Mouse (Mus musculus): ENCODE data around the gene Sv2a. TPM values are rescaled to one million over a fixed set of nuclear protein-coding genes. Genes with fewer than 3 reads are reported as not detected.
A peak's percentile ranks its signal among the peaks of the same experiment; 100 is the strongest.

Gene Sv2a
- polyA plus RNA-seq, 2 experiments = 0.10 to 0.48 TPM

GRCm38 (mm10) chr3:96179531-96179930 is 1.4 kb upstream of the Sv2a start:
- Histone ChIP-seq H3K9me3 (ENCODE audit: control insufficient read depth, low read length) (no peaks in the 10 kb centered on the region), H3K27ac (no peak overlapping the region), H3K9ac (replicated peaks) (no peak overlapping the region), H3K4me1 (replicated peaks; ENCODE audit: control insufficient read depth in 2 of 2, insufficient read depth in 2 of 2, low read length in 1 of 2) (peaks cover 0 to 9% of the 10 kb centered on the region in 2 experiments; a peak in 2 of 4 replicates), H3K4me3 (ENCODE audit: insufficient read depth in 1 of 2, low read depth in 2 of 2, low read length in 2 of 2) (no peak overlapping the region), H3K36me3 (replicated peaks; ENCODE audit: control insufficient read depth, insufficient read depth, low read depth) (peaks cover 31% of the 10 kb centered on the region), H3K4me2 (ENCODE audit: low read depth) (no peak overlapping the region), H3K27me3 (ENCODE audit: control insufficient read depth, insufficient read depth, low read length) (peaks cover 3% of the 10 kb centered on the region; the same call in 1 of the 2 replicates)
- WGBS (ENCODE audit: insufficient replicate concordance) = 72% methylated on average over 4 of the region's 4 CpGs
- DNase-seq (ENCODE audit: low read depth in 3 of 3, low spot score in 3 of 3) = no peak
- no peak for TF ChIP-seq CTCF (IDR thresholded peaks at IDR 0.05; ENCODE audit: low read depth)
- TF ChIP-seq EP300 (IDR thresholded peaks at IDR 0.05; ENCODE audit: low read depth) = no peak
- no peak for ATAC-seq (ENCODE audit: insufficient read depth)

- Histone ChIP-seq H3K27me3 (ENCODE audit: control insufficient read depth, insufficient read depth, low read length) (peaks cover 3% of the 10 kb centered on the region; the same call in 1 of the 2 replicates), H3K27ac (no peak overlapping the region), H3K4me3 (ENCODE audit: insufficient read depth in 1 of 2, low read depth in 2 of 2, low read length in 2 of 2) (no peak overlapping the region), H3K9ac (replicated peaks) (no peak overlapping the region), H3K4me2 (ENCODE audit: low read depth) (peak overlapping the region; percentile 61), H3K9me3 (ENCODE audit: control insufficient read depth, low read length) (no peaks in the 10 kb centered on the region), H3K4me1 (replicated peaks; ENCODE audit: control insufficient read depth in 2 of 2, insufficient read depth in 2 of 2, low read length in 1 of 2) (peaks cover 0 to 9% of the 10 kb centered on the region in 2 experiments; a peak in 2 of 4 replicates), H3K36me3 (replicated peaks; ENCODE audit: control insufficient read depth, insufficient read depth, low read depth) (peaks cover 11% of the 10 kb centered on the region)
- ATAC-seq (ENCODE audit: insufficient read depth) = no peak
- 49% methylated on average over 12 of the region's 12 CpGs for WGBS (ENCODE audit: insufficient replicate concordance)
- no peak for DNase-seq (ENCODE audit: low read depth in 3 of 3, low spot score in 3 of 3)
- TF ChIP-seq EP300 (IDR thresholded peaks at IDR 0.05; ENCODE audit: low read depth) = no peak
- no peak for TF ChIP-seq CTCF (IDR thresholded peaks at IDR 0.05; ENCODE audit: low read depth)
These were observed 795 bp downstream of the Sv2a start for GRCm38 (mm10) chr3:96181510-96182381.

GRCm38 (mm10) chr3:96182382-96182776 is 1.4 kb downstream of the Sv2a start:
- H3K9me3 ChIP-seq (ENCODE audit: control insufficient read depth, low read length) = no peaks in the 10 kb centered on the region
- H3K4me1 ChIP-seq (replicated peaks; ENCODE audit: control insufficient read depth in 2 of 2, insufficient read depth in 2 of 2, low read length in 1 of 2) = peaks cover 0 to 9% of the 10 kb centered on the region in 2 experiments; a peak in 2 of 4 replicates
- H3K27me3 ChIP-seq (ENCODE audit: control insufficient read depth, insufficient read depth, low read length) = peaks cover 3% of the 10 kb centered on the region; the same call in 1 of the 2 replicates
- 27% methylated on average over 4 of the region's 4 CpGs for WGBS (ENCODE audit: insufficient replicate concordance)
- H3K9ac ChIP-seq (replicated peaks) = no peak overlapping the region
- H3K27ac ChIP-seq = no peak overlapping the region
- H3K4me2 ChIP-seq (ENCODE audit: low read depth) = no peak overlapping the region
- no peak for TF ChIP-seq CTCF (IDR thresholded peaks at IDR 0.05; ENCODE audit: low read depth)
- no peak for TF ChIP-seq EP300 (IDR thresholded peaks at IDR 0.05; ENCODE audit: low read depth)
- H3K36me3 ChIP-seq (replicated peaks; ENCODE audit: control insufficient read depth, insufficient read depth, low read depth) = peaks cover 7% of the 10 kb centered on the region
- H3K4me3 ChIP-seq (ENCODE audit: insufficient read depth in 1 of 2, low read depth in 2 of 2, low read length in 2 of 2) = no peak overlapping the region
- DNase-seq (ENCODE audit: low read depth in 3 of 3, low spot score in 3 of 3) (no peak), ATAC-seq (ENCODE audit: insufficient read depth) (no peak)

GRCm38 (mm10) chr3:96192977-96193376 is 12.0 kb downstream of the Sv2a start:
- Histone ChIP-seq H3K4me1 (replicated peaks; ENCODE audit: control insufficient read depth in 2 of 2, insufficient read depth in 2 of 2, low read length in 1 of 2) (peaks cover 9 to 10% of the 10 kb centered on the region in 2 experiments), H3K9me3 (ENCODE audit: control insufficient read depth, low read length) (no peaks in the 10 kb centered on the region), H3K36me3 (replicated peaks; ENCODE audit: control insufficient read depth, insufficient read depth, low read depth) (no peaks in the 10 kb centered on the region), H3K4me3 (ENCODE audit: insufficient read depth in 1 of 2, low read depth in 2 of 2, low read length in 2 of 2) (no peak overlapping the region), H3K27me3 (ENCODE audit: control insufficient read depth, insufficient read depth, low read length) (no peaks in the 10 kb centered on the region; the same call in 1 of the 2 replicates), H3K4me2 (ENCODE audit: low read depth) (no peak overlapping the region), H3K27ac (no peak overlapping the region), H3K9ac (replicated peaks) (no peak overlapping the region)
- no peak for TF ChIP-seq EP300 (IDR thresholded peaks at IDR 0.05; ENCODE audit: low read depth)
- no peak for TF ChIP-seq CTCF (IDR thresholded peaks at IDR 0.05; ENCODE audit: low read depth)
- 59% methylated on average over 12 of the region's 12 CpGs for WGBS (ENCODE audit: insufficient replicate concordance)
- ATAC-seq (ENCODE audit: insufficient read depth) (no peak), DNase-seq (ENCODE audit: low read depth in 3 of 3, low spot score in 3 of 3) (no peak)

- DNase-seq (ENCODE audit: low read depth in 3 of 3, low spot score in 3 of 3) (no peak), ATAC-seq (ENCODE audit: insufficient read depth) (no peak)
- H3K9me3 ChIP-seq (ENCODE audit: control insufficient read depth, low read length) = no peaks in the 10 kb centered on the region
- 53% methylated on average over 10 of the region's 10 CpGs for WGBS (ENCODE audit: insufficient replicate concordance)
- no peak overlapping the region for H3K9ac ChIP-seq (replicated peaks)
- no peaks in the 10 kb centered on the region for H3K36me3 ChIP-seq (replicated peaks; ENCODE audit: control insufficient read depth, insufficient read depth, low read depth)
- H3K4me3 ChIP-seq (ENCODE audit: insufficient read depth in 1 of 2, low read depth in 2 of 2, low read length in 2 of 2) = no peak overlapping the region
- no peak overlapping the region for H3K27ac ChIP-seq
- TF ChIP-seq CTCF (IDR thresholded peaks at IDR 0.05; ENCODE audit: low read depth) = no peak
- no peak for TF ChIP-seq EP300 (IDR thresholded peaks at IDR 0.05; ENCODE audit: low read depth)
- H3K4me1 ChIP-seq (replicated peaks; ENCODE audit: control insufficient read depth in 2 of 2, insufficient read depth in 2 of 2, low read length in 1 of 2) = peaks cover 13 to 22% of the 10 kb centered on the region in 2 experiments
- no peak overlapping the region for H3K4me2 ChIP-seq (ENCODE audit: low read depth)
- no peaks in the 10 kb centered on the region; the same call in 1 of the 2 replicates for H3K27me3 ChIP-seq (ENCODE audit: control insufficient read depth, insufficient read depth, low read length)
These were observed 14.0 kb downstream of the Sv2a start for GRCm38 (mm10) chr3:96194966-96195365.

All from liver, embryonic 14.5 days (tissue).